Mouse (Mus musculus) thymus, adult 2 months (tissue): ENCODE results near the gene Apoe. TPM values are rescaled to one million over a fixed set of nuclear protein-coding genes. Genes with fewer than 3 reads are reported as not detected.

Source experiments
- DNase-seq: peaks from one replicate; pipeline ENCODE4 v3.0.0; 2021
- H3K27ac ChIP-seq: fragments of 200-500 bp; 2 replicates; pipeline ENCODE4 v1.5.1; 2012; ENCODE audit warnings: low read length, control low read depth; ENCODE audit not compliant: control insufficient read depth, insufficient read depth
- H3K27me3 ChIP-seq: fragments of 200-500 bp; 2 replicates; pipeline ENCODE4 v1.6.1; 2012; ENCODE audit warnings: mild to moderate bottlenecking, low read length, moderate library complexity, mixed read lengths; ENCODE audit not compliant: control insufficient read depth, insufficient read depth
- H3K36me3 ChIP-seq: fragments of 200-500 bp; 2 replicates; pipeline ENCODE4 v1.6.1; 2012; ENCODE audit warnings: mild to moderate bottlenecking, low read length, moderate library complexity; ENCODE audit not compliant: control insufficient read depth, insufficient read depth
- H3K4me1 ChIP-seq: fragments of 200-500 bp; replicated peaks from 2 replicates; pipeline ENCODE4 v1.6.1; 2012; ENCODE audit warnings: low read length; ENCODE audit not compliant: control insufficient read depth, insufficient read depth
- H3K4me3 ChIP-seq: fragments of 200-500 bp; 2 replicates; pipeline ENCODE4 v1.5.1; 2012; ENCODE audit warnings: mild to moderate bottlenecking, low read length, control low read depth, moderate library complexity; ENCODE audit not compliant: control insufficient read depth, insufficient read depth
- CTCF ChIP-seq: fragments of 200-500 bp; IDR thresholded peaks from 2 replicates; pipeline ENCODE4 v1.5.1; 2012; ENCODE audit warnings: mild to moderate bottlenecking, control low read depth, low read length, moderate library complexity, borderline replicate concordance; ENCODE audit not compliant: control insufficient read depth, poor library complexity, insufficient read depth; ENCODE audit errors: extremely low read depth
- POLR2A ChIP-seq: fragments of 200-500 bp; IDR thresholded peaks from 2 replicates; pipeline ENCODE4 v1.6.1; 2012; ENCODE audit warnings: mild to moderate bottlenecking, low read length, control low read depth, moderate library complexity; ENCODE audit not compliant: control insufficient read depth, poor library complexity, insufficient read depth; ENCODE audit errors: extremely low read depth
- WGBS: fragments of 180-500 bp; shearing (Covaris S2); methylation state at CpG from one replicate; pipeline ENCODE4 v1.1.7; 2018; 5-methylcytosine and 5-hydroxymethylcytosine counted together
- polyA plus RNA-seq: library from polyadenylated mRNA; depleted of rRNA; stranded (reverse); fragments of >200 nt; gene quantifications from 2 replicates; pipeline ENCODE4 v1.2.3, GENCODE M21; 2012; rRNA removed

The Apoe gene
- 1,583 and 2,086 TPM in 2 replicates for polyA plus RNA-seq

- Histone ChIP-seq H3K27me3 (no peaks in the 10 kb centered on the region), H3K36me3 (no peaks in the 10 kb centered on the region), H3K4me3 (peak within 1 kb of the TSS; percentile 11), H3K27ac (peak within 1 kb of the TSS; percentile 78), H3K4me1 (peaks cover 31% of the 10 kb centered on the region)
- DNase-seq: peak; percentile 30
- WGBS: 7% methylated on average over 20 of the region's 20 CpGs
- no peak for TF ChIP-seq CTCF
- 0 out of 2 replicates have a peak, but pooled peaks have one; percentile 20 for TF ChIP-seq POLR2A
Observed at GRCm38 (mm10) chr7:19698907-19699826, at the start of gene Apoe. Gene Apoe, minus strand, starts transcription at chr7:19699188.

DNA sequence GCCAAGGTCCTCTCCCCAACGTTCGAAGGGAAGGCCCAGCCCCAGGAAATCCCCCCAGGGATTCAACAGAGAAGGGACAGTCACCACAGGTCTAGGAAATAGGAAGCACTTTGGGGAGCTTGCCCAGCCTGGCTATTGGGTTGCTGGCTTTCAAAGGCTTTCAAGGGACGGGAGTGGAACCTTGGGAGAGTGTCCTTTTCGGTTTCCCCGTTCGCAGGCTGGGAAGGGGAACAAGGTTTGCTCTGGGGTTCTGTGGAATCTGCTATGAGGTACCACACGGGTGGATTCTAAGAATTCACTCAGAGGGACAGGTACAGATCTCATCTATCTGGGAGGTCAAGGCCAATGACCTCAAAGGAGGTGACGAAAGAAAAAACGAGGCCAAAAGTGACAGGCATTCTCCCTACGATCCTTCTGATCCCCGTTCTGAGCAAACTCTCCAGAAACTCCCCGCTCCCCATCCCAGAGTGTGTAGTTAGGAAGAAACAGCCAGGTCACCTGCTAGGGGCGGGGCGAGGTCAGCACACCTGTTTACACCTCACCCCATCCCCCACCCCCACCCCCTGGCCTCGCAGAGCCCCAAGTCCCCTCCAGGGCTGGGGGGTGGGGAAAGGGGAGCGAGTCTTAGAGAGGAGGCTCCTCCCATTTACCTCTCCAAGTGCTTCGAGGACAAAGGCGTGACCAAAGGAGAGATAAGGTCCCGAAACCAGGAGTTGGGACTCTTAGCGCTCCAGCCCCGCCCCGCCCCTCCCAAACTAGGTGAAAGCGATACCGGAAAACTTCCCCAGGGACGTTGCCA lies 48.6 kb upstream of the Apoe start:
- Histone ChIP-seq H3K4me1 (peaks cover 11% of the 10 kb centered on the region), H3K27ac (no peak overlapping the region), H3K27me3 (no peaks in the 10 kb centered on the region; the same call in 1 of the 2 replicates), H3K36me3 (no peaks in the 10 kb centered on the region), H3K4me3 (no peak overlapping the region)
- TF ChIP-seq CTCF (no peak), POLR2A (no peak)
- 65% methylated on average over 25 of the region's 25 CpGs for WGBS
- no peak for DNase-seq

DNA sequence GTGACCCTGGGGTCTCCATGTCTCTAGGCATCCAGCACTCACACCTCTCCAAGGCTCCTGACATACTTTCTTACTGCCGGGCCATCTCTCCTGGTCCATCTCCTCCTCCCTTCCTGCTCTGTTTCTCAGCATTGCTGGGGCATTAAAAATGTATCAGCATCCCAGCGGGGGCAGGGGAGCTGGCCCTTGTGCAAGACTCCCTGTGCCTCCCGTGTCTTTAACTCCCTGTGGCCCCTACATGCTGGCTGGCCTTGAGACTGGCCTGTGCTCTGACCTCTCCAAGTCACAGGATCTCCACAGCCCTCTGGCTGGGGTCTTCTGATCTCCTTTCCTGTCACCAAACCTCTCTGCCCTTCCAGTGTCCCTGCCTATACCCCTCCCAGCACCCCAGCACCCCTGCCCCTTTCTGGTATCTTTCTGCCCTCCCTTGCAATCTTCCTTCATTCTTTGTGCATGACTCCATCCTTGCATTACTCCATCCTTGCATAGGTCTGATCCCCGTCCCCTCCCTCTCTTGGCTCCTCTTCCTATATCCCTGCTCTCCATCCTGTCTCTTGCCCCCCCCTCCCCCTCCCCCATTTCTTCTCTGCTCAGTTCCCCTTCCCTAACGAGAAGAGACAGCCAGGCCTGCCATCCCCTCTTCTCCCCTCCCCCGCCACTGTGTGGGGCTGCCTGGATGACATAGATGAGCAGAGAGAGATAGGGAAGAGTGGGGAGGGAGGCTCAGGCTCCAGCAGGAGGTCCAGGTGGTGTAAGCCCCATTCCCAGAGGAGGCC lies 47.6 kb upstream of the Apoe start:
- TF ChIP-seq CTCF (no peak), POLR2A (no peak)

GRCm38 (mm10) chr7:19745971-19746370 lies 47.0 kb upstream of the Apoe start:
- peaks cover 11% of the 10 kb centered on the region for H3K4me1 ChIP-seq
- WGBS: 95% methylated on average over 8 of the region's 10 CpGs

More for the DNA sequence above, 47.6 kb upstream of the Apoe start:
- 67% methylated on average over 6 of the region's 6 CpGs for WGBS
- no peak for DNase-seq
- Histone ChIP-seq H3K36me3 (no peaks in the 10 kb centered on the region), H3K27ac (no peak overlapping the region), H3K4me3 (no peak overlapping the region), H3K4me1 (peaks cover 11% of the 10 kb centered on the region), H3K27me3 (no peaks in the 10 kb centered on the region; the same call in 1 of the 2 replicates)

DNA sequence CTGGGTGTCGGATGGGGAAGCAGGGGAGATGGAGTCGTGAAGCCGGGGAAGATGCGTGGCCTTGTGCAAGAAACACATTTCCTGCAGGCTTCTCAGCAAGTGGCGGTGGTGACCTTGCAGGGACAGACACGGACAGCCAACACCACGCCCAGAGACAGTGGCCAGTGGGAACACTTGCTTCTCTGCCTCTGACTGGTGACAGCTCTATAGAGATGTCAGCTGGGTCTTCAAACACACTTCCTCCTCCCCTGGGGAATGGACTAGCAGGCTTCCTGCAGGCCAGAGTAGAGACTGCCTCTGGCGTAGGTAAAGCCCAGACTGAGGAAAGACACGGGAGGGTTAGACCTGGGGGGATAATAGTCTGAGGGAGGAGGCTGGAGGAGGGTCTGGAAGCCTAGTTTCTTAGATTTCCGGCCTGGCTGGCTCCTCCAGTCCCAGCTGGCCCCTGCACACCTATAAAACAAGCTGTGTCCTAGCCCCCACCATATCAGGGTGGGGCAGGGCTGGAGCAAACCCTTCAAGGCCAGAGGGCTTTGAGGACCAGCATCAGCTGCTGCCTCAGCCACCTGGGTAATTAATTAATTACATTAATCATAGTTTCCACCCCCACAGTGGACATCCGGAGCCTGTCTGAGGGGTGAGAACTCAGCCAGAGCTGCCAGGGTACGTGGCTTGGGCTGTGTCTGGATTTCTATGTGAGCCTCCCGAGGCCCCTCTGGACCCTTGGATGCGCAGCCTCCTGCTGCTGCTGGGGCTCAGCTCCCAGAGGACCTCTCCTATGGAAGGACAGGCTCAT lies 45.8 kb upstream of the Apoe start:
- no peak overlapping the region for H3K4me3 ChIP-seq
- H3K27ac ChIP-seq: no peak overlapping the region
- no peak for DNase-seq
- no peaks in the 10 kb centered on the region for H3K36me3 ChIP-seq
- TF ChIP-seq POLR2A (no peak), CTCF (no peak)
- H3K27me3 ChIP-seq: no peaks in the 10 kb centered on the region; the same call in 1 of the 2 replicates
- H3K4me1 ChIP-seq: peaks cover 11% of the 10 kb centered on the region
- 61% methylated on average over 14 of the region's 14 CpGs for WGBS

More at GRCm38 (mm10) chr7:19745971-19746370, 47.0 kb upstream of the Apoe start:
- Histone ChIP-seq H3K27ac (no peak overlapping the region), H3K36me3 (no peaks in the 10 kb centered on the region), H3K27me3 (no peaks in the 10 kb centered on the region; the same call in 1 of the 2 replicates), H3K4me3 (no peak overlapping the region)
- DNase-seq: no peak
- no peak for TF ChIP-seq POLR2A
- TF ChIP-seq CTCF: no peak
